Mouse (Mus musculus): Measurements from ENCODE around the gene Alx1.

The Alx1 gene

DNA sequence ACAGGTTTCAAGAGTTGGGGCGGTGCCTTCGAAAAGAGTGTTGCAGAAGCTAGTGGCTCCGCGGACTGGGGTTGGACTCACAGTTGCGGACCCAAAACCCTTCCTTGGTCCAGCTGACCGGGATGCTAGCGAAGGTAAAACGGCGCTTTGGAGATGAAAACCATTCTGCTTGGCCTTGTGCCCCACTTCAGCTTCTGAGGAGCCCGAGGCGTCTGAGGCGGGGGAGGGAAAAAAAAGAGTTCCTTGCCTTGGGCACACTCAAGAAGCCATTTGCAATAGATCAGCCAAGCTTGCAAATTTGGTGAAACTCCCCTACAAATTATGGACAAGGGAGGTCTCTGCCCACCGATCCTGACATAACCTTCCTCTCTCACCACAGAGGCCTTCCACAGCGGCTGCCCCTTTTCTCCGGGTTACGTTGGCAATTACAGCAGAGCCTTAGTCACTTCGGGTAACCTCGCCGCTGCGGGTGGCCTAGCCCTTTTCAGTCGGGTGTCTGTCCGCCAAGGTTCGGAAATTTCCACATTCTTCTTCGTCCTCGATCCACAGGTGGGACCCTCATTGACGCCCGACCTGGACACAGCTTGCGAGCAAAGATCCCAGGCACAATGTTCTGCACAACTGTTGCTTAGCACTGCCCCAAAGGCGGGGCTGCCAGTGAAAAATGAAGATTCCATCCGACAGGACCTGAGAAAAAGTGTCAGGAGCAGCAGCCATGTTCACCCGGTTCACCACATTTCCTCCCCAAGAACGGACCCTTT lies at the start of gene Alx1:
Alx1 (minus strand) TSS at position 486 of the 761 bp plus-strand sequence.
- CTCF ChIA-PET = no interaction called here

GRCm38 (mm10) chr10:103049593-103049992 lies 19.6 kb upstream of the Alx1 start:
- CTCF ChIA-PET = no interaction called here

GRCm38 (mm10) chr10:103046623-103047022 lies 16.6 kb upstream of the Alx1 start:
- CTCF ChIA-PET = no interaction called here

DNA sequence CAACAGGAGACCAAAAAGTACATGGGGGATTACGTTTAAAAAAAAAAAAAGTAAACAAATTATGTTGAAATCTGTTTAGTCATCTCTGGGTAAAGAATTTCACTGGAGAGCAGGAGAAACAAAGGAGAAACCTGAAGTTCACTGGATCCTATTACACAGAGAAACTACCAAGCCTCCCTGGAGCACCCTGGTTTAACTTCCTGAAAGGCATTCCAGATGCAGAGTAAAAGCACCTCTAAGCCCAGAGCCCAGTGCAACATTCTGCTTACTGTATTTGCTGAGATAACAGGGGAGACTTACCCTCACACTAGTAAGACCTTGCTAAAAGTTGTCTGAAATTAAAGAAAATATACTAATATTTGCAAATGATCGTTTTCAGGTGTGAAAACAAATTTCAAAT lies 15.0 kb upstream of the Alx1 start:
- CTCF ChIA-PET = no interaction called here

DNA sequence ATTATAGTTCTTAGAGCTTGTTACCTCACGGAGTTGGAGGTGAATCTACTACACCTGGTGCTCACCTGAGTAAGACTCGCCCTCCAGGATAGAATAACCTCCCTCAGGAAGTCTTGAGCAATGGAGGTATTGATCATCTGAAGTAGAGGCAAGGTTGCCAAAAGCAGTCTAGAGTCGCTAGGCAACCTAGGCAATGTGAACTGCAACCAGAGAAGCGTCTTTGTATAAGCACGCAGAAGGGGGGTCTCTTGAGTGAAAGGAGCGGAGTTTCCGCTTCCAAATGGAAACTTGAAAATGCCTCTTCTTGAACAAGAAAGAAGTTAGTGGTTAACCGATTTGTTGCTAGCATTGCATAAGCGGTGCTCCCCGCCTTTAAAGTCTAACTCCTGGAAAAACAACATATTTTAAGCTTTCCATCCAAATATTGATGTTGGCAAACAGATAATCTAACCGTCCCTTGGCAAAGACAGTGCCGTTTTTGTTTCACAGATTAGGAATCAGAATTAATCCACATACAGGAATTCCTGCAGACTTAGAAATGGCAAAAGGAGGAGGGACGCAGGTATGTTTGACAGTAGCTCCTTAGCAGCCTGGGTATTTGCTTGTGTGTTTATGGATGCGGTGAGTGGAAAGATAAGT lies 5.1 kb upstream of the Alx1 start:
- CTCF ChIA-PET = no interaction called here

GRCm38 (mm10) chr10:103030931-103031330 lies 916 bp upstream of the Alx1 start:
- CTCF ChIA-PET = no interaction called here

GRCm38 (mm10) chr10:103029132-103029729 lies 784 bp downstream of the Alx1 start:
- CTCF ChIA-PET = no interaction called here

DNA sequence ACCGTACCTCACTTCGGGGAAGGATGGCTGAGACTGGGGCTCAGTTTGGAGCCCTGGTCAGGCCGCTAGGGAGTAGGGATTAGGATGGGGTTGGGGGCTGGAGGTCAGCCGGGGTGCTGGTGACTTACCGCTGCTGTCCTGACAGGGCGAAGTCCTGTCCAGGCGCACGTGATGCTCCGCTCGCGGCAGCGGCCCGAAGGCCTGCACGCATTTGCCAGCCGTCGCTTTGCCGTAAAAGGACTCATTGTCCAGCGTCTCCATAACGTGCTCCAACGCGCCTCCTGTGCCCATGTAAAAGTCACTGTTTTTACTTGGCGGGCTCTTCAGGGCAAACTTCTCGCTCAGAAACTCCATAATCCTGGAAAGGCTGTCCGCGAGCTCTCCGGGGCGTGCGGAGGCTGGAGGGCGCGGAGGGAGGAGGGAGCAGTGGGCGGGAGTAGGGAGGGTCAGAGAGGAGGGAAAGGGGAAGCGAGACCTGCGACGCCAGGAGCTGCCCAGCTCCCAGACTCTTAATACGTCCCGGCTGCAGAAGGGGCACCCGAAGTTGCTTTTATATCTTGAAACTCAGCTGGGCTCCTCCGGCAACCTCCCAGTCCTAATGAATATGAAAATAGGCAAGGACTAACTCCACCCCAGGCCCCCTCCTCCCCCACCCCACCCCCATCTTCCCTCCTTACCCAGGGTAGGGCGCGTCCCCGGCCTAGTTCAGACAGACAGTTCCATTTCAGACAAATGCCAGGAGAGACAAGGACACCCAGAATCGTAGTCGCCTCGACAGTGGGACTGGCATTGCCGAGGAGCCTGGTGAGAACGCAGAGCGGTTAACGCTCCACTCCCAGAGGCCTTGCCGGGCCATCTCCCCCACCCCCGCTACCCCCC lies 1.5 kb downstream of the Alx1 start:
- CTCF ChIA-PET = no interaction called here

- CTCF ChIA-PET = no interaction called here
These were observed 2.1 kb downstream of the Alx1 start for GRCm38 (mm10) chr10:103027931-103028252.

DNA sequence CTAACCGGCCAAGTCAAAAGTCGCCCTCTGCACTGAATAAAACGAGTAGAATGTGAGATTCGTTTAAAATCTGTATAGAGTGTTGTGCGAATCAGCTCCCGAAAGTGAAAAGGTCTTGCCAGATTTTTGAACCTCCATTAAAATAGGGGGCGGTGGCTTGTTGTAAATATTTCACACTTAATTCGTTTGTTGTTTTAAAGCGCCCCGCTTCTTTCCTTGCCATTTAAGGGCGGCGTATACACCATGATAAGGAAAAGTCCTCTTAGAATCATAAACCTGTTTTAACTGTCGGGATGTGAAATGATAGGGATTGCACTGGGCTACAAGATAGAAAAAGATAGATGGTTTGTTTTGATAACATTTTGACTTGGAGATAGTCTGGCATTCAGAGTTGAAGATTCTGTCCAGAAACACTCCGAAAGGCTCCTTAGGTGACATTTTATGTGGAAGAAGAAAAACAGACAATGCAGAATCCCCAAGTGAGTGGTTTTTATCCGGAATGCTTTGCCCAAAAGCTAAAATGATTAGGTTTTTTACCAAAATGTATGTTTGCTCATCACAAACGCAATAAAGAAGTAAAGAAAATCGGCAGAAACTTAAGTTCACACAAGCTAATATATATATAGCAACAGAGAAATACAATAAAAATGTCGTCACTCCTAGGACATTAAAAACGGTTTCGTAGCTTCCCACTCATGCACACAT lies 2.6 kb downstream of the Alx1 start:
- CTCF ChIA-PET = no interaction called here

DNA sequence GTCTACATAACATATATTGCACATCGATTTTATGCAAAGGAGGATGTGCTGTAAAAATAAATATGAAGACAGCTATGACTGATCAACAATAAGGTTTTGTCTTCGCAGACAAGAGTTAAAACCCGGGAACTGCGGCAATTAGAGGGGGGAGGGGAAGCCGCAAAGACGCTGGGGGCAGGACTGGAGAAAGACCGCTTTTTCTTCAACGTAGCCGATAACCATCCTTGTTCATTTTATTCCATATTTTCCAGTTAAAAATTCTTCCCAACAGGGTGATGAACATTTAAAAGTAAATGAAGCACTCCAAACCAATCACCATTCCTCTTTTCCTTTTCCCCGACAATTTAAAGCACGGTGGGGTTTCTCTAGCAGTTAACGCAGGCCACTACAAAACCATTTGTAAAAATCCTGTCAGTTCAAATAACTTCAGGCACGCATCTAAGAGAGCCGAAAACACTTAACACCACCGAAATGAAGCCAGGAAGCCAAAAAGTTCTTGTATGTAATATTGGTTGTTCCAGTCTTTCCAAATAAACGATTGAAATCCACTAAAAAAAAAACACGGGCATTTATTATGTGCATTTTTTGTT lies 3.3 kb downstream of the Alx1 start:
- CTCF ChIA-PET = no interaction called here

GRCm38 (mm10) chr10:103002556-103002955 lies 27.5 kb downstream of the Alx1 start:
- CTCF ChIA-PET = no interaction called here

DNA sequence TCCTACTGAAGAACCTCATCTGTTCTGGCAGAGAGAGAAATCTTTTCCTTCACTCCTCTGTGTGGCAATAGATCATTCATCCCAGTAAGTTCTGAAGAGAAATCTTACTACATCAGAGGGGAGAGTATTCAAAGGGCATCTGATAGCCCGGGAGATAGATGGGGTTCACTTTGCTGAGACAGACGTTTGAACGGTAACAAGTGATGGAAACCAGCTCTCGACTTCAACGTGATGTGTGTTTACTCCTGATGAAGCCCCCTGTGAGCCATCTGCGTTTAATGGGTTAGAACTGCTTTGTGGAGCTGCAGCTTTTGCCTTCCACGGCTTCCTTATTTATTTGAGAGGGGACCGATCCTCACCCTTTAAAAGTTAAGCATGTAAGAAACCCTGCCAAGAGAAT lies 29.1 kb downstream of the Alx1 start:
- CTCF ChIA-PET = interaction anchor here (0.5 kb wide), 1 partner anchor 1518 kb away, joined by 3 read pairs; no protein-coding TSS in a partner anchor

DNA sequence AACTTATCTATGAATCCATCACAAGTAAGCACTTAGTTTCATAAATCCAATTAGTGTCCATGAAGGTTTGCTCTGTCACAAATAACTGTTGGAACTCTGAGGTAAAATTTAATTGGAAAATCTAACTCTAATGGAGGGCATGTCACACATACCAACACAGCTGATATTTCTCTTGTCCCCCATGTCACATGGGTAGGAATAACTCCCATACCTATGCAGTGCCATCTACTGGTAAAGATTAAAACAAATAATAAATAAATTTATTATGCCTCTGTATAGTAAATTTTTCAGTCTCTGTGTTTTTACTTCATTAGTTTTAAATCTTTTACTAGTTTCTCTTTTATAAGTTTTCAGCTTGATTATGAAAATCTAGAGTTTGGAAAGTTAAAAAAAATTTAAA lies 30.4 kb downstream of the Alx1 start:
- CTCF ChIA-PET = interaction anchor here (0.7 kb wide), 1 partner anchor 74 kb away, joined by 3 read pairs; no protein-coding TSS in a partner anchor

GRCm38 (mm10) chr10:102975106-102975505 lies 54.9 kb downstream of the Alx1 start:
- CTCF ChIA-PET = no interaction called here

- CTCF ChIA-PET = no interaction called here
These were observed 70.4 kb downstream of the Alx1 start for GRCm38 (mm10) chr10:102959602-102960001.

Measured in spleen, embryonic (tissue).